Mouse (Mus musculus): ENCODE results near the gene Tmed6. TPM values are rescaled to one million over a fixed set of nuclear protein-coding genes. Genes with fewer than 3 reads are reported as not detected.
A peak's percentile ranks its signal among the peaks of the same experiment; 100 is the strongest.

The Tmed6 gene
- polyA plus RNA-seq, 2 experiments: 1.0 to 3.7 TPM

DNA sequence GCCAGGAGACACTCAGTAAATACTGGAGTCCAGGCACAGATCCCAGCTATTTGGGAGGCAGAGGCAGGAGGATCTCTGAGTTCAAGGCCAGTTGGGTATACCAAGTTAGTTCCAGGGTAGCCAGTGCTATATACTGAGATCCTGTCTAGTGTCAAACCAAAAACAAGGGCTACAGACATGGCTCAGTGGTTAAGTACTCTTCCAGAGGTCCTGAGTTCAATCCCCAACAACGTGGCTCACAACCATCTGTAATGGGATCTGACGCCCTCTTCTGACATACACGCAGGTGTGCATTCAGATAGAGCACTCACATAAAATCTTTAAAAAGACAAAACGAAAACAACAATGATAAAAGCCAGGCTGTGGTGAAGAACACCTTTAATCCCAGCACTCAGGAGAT is 16.0 kb downstream of the Tmed6 start:
- H3K9me3 ChIP-seq (ENCODE audit: control insufficient read depth, low read length): no peaks in the 10 kb centered on the region
- H3K4me3 ChIP-seq (ENCODE audit: insufficient read depth in 1 of 2, low read depth in 2 of 2, low read length in 2 of 2): peak overlapping the region in 1 of 2 experiments; percentile 68; a peak in 1 of 4 replicates
- peak overlapping the region; percentile 83 for H3K4me2 ChIP-seq (ENCODE audit: low read depth)
- WGBS (ENCODE audit: insufficient replicate concordance): 83% methylated on average over 4 of the region's 4 CpGs
- DNase-seq (ENCODE audit: low read depth in 3 of 3, low spot score in 3 of 3): no peak
- H3K27me3 ChIP-seq (ENCODE audit: control insufficient read depth, insufficient read depth, low read length): no peaks in the 10 kb centered on the region
- no peak overlapping the region for H3K27ac ChIP-seq
- no peak for TF ChIP-seq CTCF (IDR thresholded peaks at IDR 0.05; ENCODE audit: low read depth)
- no peak for ATAC-seq (ENCODE audit: insufficient read depth)
- peaks cover 57% of the 10 kb centered on the region for H3K36me3 ChIP-seq (replicated peaks; ENCODE audit: control insufficient read depth, insufficient read depth, low read depth)
- peaks cover 0 to 11% of the 10 kb centered on the region in 2 experiments; a peak in 2 of 4 replicates for H3K4me1 ChIP-seq (replicated peaks; ENCODE audit: control insufficient read depth in 2 of 2, insufficient read depth in 2 of 2, low read length in 1 of 2)
- no peak overlapping the region for H3K9ac ChIP-seq (replicated peaks)

DNA sequence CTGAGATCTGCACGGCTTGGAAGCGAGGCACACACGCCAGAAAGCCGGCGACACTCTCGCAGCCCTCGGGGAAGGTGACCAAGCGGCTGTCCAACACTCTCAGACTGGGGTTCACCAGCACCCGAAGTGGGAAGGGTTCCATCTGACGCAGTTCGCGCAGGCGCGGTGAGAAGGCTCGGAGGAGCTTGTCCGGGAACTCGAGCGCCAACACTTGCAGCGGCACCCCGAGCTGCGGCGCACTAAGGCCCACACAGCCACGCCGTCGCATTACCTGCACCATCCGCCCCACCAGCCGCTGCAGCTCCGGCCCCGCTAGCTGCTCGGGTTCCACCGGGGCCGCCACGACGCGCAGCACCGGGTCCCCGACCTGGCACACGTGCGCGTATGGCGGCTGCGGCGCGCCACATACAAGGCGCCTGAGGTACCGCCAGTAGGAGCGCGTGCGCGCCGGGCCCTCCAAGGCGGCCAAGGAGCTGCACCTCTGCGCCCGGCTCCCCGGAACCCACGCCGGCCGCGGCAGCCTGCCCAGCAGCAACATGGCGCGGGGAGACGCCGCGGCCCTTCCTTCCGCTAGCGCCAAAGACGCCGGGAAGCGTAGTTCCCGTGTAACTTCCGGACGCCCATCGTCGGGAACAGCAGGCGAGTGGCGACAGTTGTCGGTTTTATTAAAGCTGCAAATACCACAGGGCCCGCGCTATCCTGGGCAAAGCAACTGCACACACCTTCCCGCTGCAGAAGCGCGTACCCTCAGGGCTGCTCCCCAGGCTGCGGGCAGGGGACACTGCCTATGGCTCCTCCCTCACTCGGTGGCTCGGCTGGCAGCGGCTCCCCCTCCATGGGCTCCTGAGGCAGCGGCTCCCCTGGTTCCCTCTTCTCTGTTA is 17.1 kb downstream of the Tmed6 start, which contains the start of gene Pdf:
Gene Pdf, minus strand, starts transcription at position 554 of the 881 bp plus-strand sequence.
- Histone ChIP-seq H3K4me1 (replicated peaks; ENCODE audit: control insufficient read depth in 2 of 2, insufficient read depth in 2 of 2, low read length in 1 of 2) (peaks cover 0 to 11% of the 10 kb centered on the region in 2 experiments; a peak in 2 of 4 replicates), H3K27ac (peak within 1 kb of the TSS; percentile 37), H3K36me3 (replicated peaks; ENCODE audit: control insufficient read depth, insufficient read depth, low read depth) (peaks cover 65% of the 10 kb centered on the region), H3K9me3 (ENCODE audit: control insufficient read depth, low read length) (no peaks in the 10 kb centered on the region), H3K9ac (replicated peaks) (peak within 1 kb of the TSS; percentile 64), H3K4me3 (ENCODE audit: insufficient read depth in 1 of 2, low read depth in 2 of 2, low read length in 2 of 2) (peak within 1 kb of the TSS; percentile 68 to 83), H3K4me2 (ENCODE audit: low read depth) (peak within 1 kb of the TSS; percentile 83), H3K27me3 (ENCODE audit: control insufficient read depth, insufficient read depth, low read length) (no peaks in the 10 kb centered on the region)
- DNase-seq (ENCODE audit: low read depth in 3 of 3, low spot score in 3 of 3) (peak; percentile 52 to 54 (median 53)), ATAC-seq (ENCODE audit: insufficient read depth) (peak; percentile 79)
- TF ChIP-seq EP300 (IDR thresholded peaks at IDR 0.05; ENCODE audit: low read depth): no peak
- no peak for TF ChIP-seq CTCF (IDR thresholded peaks at IDR 0.05; ENCODE audit: low read depth)
- WGBS (ENCODE audit: insufficient replicate concordance): 0% methylated on average over 87 of the region's 87 CpGs

DNA sequence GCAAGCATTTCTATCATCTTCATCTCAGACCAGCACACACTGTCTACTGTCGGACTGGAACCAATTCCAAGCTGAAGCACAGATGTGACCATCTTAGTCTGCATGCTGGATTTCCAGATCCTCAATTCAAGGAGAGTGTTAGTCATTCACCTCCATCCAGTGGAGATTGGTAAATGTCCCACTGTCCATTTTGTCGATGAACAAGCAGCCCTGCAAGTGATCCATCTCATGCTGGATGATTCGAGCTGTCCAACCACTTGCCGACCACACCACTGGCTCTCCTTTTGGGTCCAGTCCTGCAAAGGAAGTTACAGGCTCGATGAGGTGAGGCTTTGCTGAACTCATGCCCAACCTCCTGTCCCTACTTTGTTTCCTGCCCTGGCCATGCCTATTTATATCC is 18.5 kb downstream of the Tmed6 start:
- Histone ChIP-seq H3K4me2 (ENCODE audit: low read depth) (peak overlapping the region; percentile 83; the same call in 1 of the 2 replicates), H3K9me3 (ENCODE audit: control insufficient read depth, low read length) (no peaks in the 10 kb centered on the region), H3K4me1 (replicated peaks; ENCODE audit: control insufficient read depth in 2 of 2, insufficient read depth in 2 of 2, low read length in 1 of 2) (peaks cover 0 to 11% of the 10 kb centered on the region in 2 experiments; a peak in 2 of 4 replicates), H3K9ac (replicated peaks) (no peak overlapping the region), H3K27ac (no peak overlapping the region), H3K4me3 (ENCODE audit: insufficient read depth in 1 of 2, low read depth in 2 of 2, low read length in 2 of 2) (no peak overlapping the region; a peak in 1 of 4 replicates), H3K27me3 (ENCODE audit: control insufficient read depth, insufficient read depth, low read length) (no peaks in the 10 kb centered on the region), H3K36me3 (replicated peaks; ENCODE audit: control insufficient read depth, insufficient read depth, low read depth) (peaks cover 63% of the 10 kb centered on the region)
- ATAC-seq (ENCODE audit: insufficient read depth): no peak
- no peak for DNase-seq (ENCODE audit: low read depth in 3 of 3, low spot score in 3 of 3)
- no peak for TF ChIP-seq CTCF (IDR thresholded peaks at IDR 0.05; ENCODE audit: low read depth)
- TF ChIP-seq EP300 (IDR thresholded peaks at IDR 0.05; ENCODE audit: low read depth): no peak
- 70% methylated on average over 5 of the region's 5 CpGs for WGBS (ENCODE audit: insufficient replicate concordance)

DNA sequence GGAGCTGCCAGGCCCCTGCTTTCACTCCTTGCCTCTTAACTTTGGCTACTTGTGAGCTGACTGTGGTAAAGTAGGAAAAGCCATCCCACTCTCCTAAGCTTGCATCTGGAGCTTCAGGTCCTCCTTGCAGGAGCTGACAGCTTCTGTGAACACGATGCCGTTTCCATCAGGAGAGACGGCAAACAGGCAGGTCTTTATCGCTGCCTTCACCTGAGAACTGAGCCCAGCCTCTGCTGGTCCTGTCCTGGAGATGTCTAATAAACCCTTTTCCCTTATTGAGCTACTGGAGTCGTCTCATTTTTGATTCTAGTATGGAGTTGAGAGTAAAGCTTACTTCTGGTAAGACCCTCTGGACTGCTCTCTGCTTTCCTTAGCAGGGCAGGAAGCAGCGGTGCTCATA is 20.0 kb downstream of the Tmed6 start:
- H3K9me3 ChIP-seq (ENCODE audit: control insufficient read depth, low read length): no peaks in the 10 kb centered on the region
- ATAC-seq (ENCODE audit: insufficient read depth) (no peak), DNase-seq (ENCODE audit: low read depth in 3 of 3, low spot score in 3 of 3) (no peak)
- H3K9ac ChIP-seq (replicated peaks): no peak overlapping the region
- no peak overlapping the region for H3K27ac ChIP-seq
- H3K27me3 ChIP-seq (ENCODE audit: control insufficient read depth, insufficient read depth, low read length): no peaks in the 10 kb centered on the region
- H3K4me3 ChIP-seq (ENCODE audit: insufficient read depth in 1 of 2, low read depth in 2 of 2, low read length in 2 of 2): no peak overlapping the region
- peaks cover 57% of the 10 kb centered on the region for H3K36me3 ChIP-seq (replicated peaks; ENCODE audit: control insufficient read depth, insufficient read depth, low read depth)
- no peak for TF ChIP-seq EP300 (IDR thresholded peaks at IDR 0.05; ENCODE audit: low read depth)
- no peak for TF ChIP-seq CTCF (IDR thresholded peaks at IDR 0.05; ENCODE audit: low read depth)
- H3K4me1 ChIP-seq (replicated peaks; ENCODE audit: control insufficient read depth in 2 of 2, insufficient read depth in 2 of 2, low read length in 1 of 2): peaks cover 0 to 11% of the 10 kb centered on the region in 2 experiments; a peak in 2 of 4 replicates
- H3K4me2 ChIP-seq (ENCODE audit: low read depth): no peak overlapping the region
- 83% methylated on average over 6 of the region's 6 CpGs for WGBS (ENCODE audit: insufficient replicate concordance)

DNA sequence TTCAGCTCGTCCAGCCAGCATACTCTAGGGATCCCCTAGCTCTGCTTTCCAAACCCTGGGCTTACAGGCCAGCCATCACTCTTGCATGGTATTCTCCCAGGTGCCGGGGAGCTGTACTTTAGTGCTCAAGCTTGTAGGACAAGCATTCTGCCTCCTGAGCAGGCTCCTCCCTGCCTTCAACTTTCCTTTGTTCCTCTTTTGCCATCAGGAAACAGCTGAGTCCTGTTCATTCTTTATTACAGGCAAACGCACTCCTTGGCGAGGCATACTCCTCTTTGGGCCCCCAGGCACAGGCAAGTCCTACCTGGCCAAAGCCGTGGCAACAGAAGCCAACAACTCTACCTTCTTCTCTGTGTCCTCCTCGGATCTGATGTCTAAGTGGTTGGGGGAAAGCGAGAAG is 24.8 kb downstream of the Tmed6 start:
- TF ChIP-seq CTCF (IDR thresholded peaks at IDR 0.05; ENCODE audit: low read depth): no peak
- TF ChIP-seq EP300 (IDR thresholded peaks at IDR 0.05; ENCODE audit: low read depth): no peak
- H3K4me3 ChIP-seq (ENCODE audit: insufficient read depth in 1 of 2, low read depth in 2 of 2, low read length in 2 of 2): no peak overlapping the region
- no peak for ATAC-seq (ENCODE audit: insufficient read depth)
- H3K4me2 ChIP-seq (ENCODE audit: low read depth): no peak overlapping the region
- H3K36me3 ChIP-seq (replicated peaks; ENCODE audit: control insufficient read depth, insufficient read depth, low read depth): peaks cover 43% of the 10 kb centered on the region
- H3K4me1 ChIP-seq (replicated peaks; ENCODE audit: control insufficient read depth in 2 of 2, insufficient read depth in 2 of 2, low read length in 1 of 2): no peaks in the 10 kb centered on the region
- no peak overlapping the region for H3K27ac ChIP-seq
- H3K9ac ChIP-seq (replicated peaks): no peak overlapping the region
- no peaks in the 10 kb centered on the region for H3K27me3 ChIP-seq (ENCODE audit: control insufficient read depth, insufficient read depth, low read length)
- WGBS (ENCODE audit: insufficient replicate concordance): 59% methylated on average over 7 of the region's 7 CpGs
- no peaks in the 10 kb centered on the region for H3K9me3 ChIP-seq (ENCODE audit: control insufficient read depth, low read length)
- DNase-seq (ENCODE audit: low read depth in 3 of 3, low spot score in 3 of 3): no peak
